Mouse (Mus musculus) testis, postnatal 10 days (tissue): ENCODE measurements around the gene Zmiz1.
A peak's percentile ranks its signal among the peaks of the same experiment; 100 is the strongest.

Source experiments
- DNase-seq: peaks from one replicate; pipeline ENCODE4 v3.0.0; 2021; ENCODE audit warnings: low spot score

Gene Zmiz1

DNA sequence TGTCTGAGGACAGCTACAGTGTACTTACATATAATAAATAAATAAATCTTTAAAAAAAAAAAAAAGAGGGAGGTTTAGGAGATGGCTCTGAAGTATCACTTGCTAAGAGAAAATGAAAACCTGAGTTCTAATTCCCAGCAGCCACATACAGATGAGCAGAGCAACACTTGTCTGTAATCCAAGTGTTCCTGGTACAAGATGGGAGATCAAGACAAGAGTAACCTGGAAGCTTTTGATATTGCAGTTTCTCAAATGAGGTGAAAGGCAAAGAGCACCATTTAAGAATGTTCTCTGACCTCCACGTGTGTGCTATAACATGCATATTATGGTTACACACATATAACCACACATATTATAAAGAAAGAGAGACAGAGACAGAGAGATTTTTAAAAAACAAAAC, 132.4 kb downstream of the Zmiz1 start:
- no peak for DNase-seq

- no peak for DNase-seq
Measured at GRCm38 (mm10) chr14:25592522-25592921, 133.5 kb downstream of the Zmiz1 start.

GRCm38 (mm10) chr14:25593876-25594275, 134.9 kb downstream of the Zmiz1 start:
- DNase-seq = no peak

DNA sequence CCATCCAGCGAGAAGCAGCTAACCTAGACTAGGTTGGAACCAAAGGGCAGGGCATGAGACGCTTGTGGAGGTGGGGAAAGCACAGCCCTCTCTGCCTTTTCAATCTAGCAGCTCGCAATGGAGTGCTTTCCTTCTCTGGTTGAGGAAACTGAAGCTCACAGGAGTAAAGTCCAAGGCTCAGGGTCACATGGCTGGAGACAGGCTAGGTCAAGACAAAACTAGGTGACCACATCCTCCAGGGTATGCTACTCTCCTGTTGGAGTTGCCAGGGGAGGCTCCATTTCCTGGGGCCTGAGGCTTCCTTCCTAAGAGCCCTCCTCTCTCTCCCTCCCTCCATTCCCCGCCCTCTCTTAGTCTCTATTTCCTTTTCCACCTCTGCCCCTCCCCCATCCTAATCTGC, 135.6 kb downstream of the Zmiz1 start:
- no peak for DNase-seq

- DNase-seq = no peak
Measured at GRCm38 (mm10) chr14:25598960-25599359, 140.0 kb downstream of the Zmiz1 start.

DNA sequence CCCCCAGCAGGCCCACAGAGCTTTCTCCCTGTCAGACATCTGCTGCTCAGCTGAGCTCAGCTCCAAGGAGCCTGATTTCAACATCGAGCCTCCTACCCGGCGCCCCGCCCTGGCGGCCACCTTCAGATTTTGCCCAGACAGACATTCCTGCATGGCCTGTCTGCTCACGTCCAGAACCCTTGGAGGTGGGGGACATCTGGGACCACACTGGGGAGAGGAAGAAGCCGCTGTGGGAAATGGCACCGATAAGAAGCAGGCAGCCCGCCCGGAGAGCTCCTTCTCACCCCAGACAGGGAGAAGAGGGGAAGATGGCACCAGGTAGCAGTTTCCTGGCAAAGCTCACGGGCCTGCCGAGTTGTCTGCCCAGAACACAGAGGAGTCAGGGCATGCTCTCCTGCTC, 140.9 kb downstream of the Zmiz1 start:
- no peak for DNase-seq

- no peak for DNase-seq
Measured at GRCm38 (mm10) chr14:25600358-25600757, 141.4 kb downstream of the Zmiz1 start.

- no peak for DNase-seq
Measured at GRCm38 (mm10) chr14:25600951-25601350, 142.0 kb downstream of the Zmiz1 start.

GRCm38 (mm10) chr14:25602018-25602417, 143.0 kb downstream of the Zmiz1 start:
- DNase-seq = peak; percentile 67

- no peak for DNase-seq
Measured at GRCm38 (mm10) chr14:25604395-25605142, 145.6 kb downstream of the Zmiz1 start.

- DNase-seq = peak; percentile 77
Measured at GRCm38 (mm10) chr14:25606372-25607140, 147.6 kb downstream of the Zmiz1 start.

DNA sequence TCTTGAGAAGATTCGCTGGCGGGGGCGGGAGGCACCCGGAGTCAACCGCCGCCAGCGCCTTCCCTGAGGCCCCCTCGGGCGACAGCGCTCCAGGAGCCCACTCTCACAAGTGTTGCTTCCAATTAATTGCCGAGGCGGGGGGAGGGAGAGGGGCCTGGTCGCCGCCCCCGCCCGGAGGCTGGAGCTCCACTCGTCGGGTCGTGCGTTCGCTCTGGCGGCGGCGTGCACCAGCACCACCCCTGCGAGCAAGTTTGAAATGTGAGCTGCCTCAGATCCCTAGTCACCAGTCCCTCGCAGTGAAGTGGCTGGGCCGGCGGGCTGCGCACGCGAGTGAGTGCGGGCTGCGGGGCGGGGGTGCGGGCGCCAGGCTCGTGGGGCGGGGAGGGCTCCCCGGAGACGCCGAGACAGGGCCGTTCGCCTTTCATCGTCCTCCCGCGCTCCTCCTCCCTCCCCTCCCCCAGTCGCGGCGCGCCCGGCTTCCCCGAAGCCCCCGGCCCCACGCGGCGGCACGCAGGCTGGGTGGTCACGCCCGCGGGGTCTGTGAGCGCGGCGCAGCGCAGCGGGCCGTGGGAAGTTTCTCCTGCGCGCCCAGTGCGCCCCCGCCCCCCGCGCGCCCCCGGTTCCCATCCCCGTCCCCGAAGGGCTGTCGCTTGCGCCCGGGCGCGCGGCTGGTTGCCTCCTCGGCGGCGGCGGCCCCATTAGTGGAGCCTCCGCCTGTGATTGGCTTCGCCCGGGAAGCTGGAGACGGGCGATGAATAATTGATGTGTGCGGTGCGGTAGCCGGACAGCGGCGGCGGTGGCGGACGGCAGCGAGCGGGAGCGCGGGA, 148.4 kb downstream of the Zmiz1 start:
- peak; percentile 71 for DNase-seq

DNA sequence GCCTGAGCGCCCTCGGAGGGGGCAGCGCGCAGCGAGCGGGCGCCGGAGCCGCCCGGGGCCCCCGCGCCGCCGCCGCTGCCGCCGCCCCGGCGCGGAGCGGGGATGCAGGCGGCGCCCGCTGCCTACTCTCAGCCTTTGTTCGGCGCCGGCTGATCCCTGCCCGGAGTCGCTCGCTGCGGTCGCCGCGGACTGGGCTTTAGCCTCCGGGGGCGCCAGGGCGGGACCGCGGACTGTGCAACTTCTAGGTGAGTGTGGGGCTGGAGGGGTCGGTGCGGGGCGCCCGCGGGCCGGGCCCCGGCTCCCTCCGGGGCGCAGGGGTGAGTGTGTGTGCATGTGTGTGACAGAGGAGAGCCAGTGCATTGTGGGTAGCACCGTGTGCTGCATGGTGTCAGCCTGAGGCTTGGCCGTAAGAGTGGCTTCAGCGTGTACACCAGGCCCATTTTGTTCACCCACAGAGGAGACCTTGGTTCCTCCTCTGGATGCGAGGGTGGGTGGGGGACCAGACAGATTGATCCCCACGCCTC, 149.0 kb downstream of the Zmiz1 start:
- DNase-seq = peak; percentile 74

DNA sequence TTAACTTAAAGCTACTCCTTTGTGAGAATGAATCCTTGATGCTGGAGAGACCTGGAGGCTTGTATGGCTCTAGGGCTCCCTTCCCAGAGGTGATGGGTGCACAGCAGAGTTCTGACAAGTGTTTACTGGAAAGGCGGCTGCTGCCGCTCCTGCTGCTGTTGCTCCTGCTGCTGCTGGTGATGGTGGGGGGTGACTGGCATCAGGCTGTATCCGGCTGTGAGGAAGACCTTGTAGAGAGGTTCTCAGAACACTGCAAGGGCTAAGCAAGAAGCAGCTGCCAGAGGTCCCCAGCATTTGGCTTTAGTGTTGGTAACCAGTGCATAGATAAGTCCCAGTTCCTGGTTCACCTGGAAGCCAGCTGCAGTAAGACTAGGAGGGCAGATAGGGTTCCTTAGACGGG, 149.6 kb downstream of the Zmiz1 start:
- DNase-seq = no peak

DNA sequence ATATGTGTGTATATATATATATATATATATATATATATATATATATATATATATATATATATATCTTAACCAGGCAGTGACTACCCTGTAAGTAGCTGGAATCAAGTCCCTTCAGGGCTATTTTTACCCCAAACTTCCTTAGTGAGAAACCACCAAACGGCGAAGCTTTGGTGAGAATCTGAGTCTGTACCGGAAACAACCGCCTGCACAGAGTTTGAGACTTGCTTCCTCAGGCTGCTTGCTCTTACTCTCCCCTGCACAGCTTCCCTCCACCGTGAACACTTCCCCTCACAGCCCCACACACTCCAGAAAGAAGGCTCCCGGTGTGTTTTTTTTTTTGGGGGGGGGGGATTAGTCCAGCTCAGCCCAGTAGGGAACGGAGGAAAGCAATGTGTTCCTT, 150.4 kb downstream of the Zmiz1 start:
- DNase-seq = no peak

GRCm38 (mm10) chr14:25610396-25611158, 151.6 kb downstream of the Zmiz1 start:
- peak; percentile 58 for DNase-seq

DNA sequence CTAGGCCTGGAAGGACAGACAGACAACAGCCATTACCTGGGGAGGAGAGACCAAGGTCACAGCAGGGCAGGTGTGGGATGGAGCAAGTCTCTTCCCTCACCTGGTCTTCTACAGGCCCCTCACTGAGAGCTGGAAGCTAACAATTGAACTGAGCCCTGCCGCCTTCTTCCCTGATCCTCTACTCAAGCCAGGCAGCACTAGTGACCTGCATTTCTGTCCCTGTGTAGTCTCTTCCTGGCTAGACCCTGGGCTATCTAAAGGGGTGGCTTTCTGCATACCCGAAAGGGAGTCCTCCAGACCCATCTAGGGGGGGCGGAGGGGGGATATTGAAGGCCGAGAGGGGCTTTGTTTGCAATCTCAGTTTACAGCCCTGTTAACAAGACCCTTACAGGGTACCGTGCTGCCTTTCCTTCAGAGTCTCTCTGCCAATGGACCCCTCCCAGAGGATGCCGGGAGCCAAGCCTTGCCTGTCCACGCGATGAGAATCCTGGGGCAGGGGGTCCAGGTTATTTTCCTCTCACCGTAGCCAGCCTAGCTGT, 152.2 kb downstream of the Zmiz1 start:
- DNase-seq = no peak

DNA sequence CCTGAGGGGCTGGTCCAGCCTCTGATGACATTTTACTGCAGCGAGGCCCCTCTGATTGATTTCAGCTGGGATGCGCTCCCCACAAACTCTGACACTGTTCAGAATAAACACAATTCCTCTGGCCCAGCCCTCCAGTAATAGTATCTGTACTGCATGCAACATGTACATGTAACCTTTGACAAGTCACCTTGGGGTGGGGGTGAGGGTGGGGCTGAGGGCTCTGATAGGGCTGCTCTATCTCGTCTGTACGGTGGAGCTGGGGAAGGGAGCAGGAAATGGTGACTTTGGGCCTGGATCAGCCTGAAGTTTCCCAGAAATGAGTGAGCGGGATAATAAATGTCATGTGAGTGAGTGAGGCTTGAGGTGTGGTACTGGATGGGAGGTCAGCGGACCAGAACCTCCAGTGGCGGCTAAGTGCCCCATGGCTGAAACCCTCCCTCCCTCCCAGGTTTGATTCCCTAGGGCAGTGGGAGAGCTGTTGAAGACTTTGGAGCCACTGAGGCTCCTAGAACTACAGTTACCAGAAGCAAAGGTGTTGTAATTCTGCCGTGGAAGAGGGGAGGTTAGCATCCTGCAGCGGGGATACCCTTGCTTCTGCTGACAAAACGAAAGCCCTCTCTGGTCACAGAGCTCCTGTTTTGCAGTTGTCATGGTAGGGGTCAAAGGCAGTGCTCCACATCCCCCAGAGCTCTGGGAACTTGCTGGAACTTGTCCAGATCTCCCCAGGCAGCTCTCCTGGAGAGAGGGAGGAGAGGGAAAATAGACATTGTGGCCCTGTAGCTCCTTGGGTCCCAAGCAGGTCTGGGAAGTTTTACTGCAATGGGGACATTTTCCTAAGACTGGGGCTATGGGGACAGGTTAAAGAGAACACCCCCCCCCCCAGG, 153.1 kb downstream of the Zmiz1 start:
- no peak for DNase-seq

- DNase-seq = no peak
Measured at GRCm38 (mm10) chr14:25613942-25614575, 155.1 kb downstream of the Zmiz1 start.

GRCm38 (mm10) chr14:25614684-25615083, 155.7 kb downstream of the Zmiz1 start:
- no peak for DNase-seq
